In the genomic region with DNA sequence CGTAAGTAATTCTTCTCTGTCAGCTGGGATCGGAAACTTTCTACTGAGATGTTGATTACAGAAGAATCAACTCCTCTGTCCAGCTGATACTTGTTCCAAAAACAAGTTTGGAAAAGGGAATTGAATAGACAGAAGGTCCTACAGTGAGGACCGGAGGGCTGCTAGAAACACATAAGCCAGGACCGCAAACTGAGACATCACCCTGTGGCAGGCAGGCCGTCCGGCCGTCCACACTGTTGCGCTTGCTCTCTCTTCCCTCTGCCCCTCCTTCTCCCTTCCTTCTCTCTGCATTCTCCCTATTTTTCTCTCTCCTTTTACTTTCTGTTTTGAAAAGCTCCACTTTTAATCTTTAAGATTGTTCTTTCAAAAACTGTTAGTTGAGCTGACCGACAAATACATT, we compare ENCODE assay signal across 21 mouse cellular contexts.
DNase-seq lines count a peak whose midpoint lies in the region; ATAC-seq and TF ChIP-seq lines count a peak whose summit lies in the region.
"Had no signal": no experiment of that assay in that cellular context is flagged by ENCODE, and none has a peak within 500 bp of the region (broad histone marks: within the 10 kb centered on the region; RNA-seq: fewer than 3 reads in every experiment).

No protein-coding gene starts in this region.

- H3K4me3 ChIP-seq in heart, embryonic 13.5 days, result no peak overlapping the region
- no peak overlapping the region for H3K4me3 ChIP-seq in heart, adult 2 months
- H3K4me3 ChIP-seq: embryonic facial prominence, embryonic 15.5 days; erythroblast, embryonic 14.5 days; forebrain, embryonic 10.5 days; gastrocnemius, adult 2 months; hindbrain, embryonic 10.5 days; hindbrain, embryonic 15.5 days had no signal

- peaks cover 29% of the 10 kb centered on the region for H3K36me3 ChIP-seq in heart, embryonic 13.5 days
- no peaks in the 10 kb centered on the region for H3K36me3 ChIP-seq in heart, adult 2 months (ENCODE audit: control insufficient read depth, insufficient read depth, low read length)
- H3K36me3 ChIP-seq: embryonic facial prominence, embryonic 15.5 days; hindbrain, embryonic 15.5 days had no signal

- no peak overlapping the region for H3K27ac ChIP-seq in heart, embryonic 13.5 days (replicated peaks)
- no peak overlapping the region for H3K27ac ChIP-seq in heart, adult 2 months
- H3K27ac ChIP-seq: embryonic facial prominence, embryonic 15.5 days; forebrain, embryonic 10.5 days; gastrocnemius, adult 2 months; hindbrain, embryonic 10.5 days; hindbrain, embryonic 15.5 days had no signal

- no peak for TF ChIP-seq EP300 in heart, adult 2 months (IDR thresholded peaks at IDR 0.05; ENCODE audit: insufficient read depth, low read depth, low read length)

- H3K4me2 ChIP-seq in heart, embryonic 13.5 days, result 0 out of 2 replicates have a peak overlapping the region, but pooled peaks have one; percentile 3
- H3K4me2 ChIP-seq: embryonic facial prominence, embryonic 15.5 days; hindbrain, embryonic 15.5 days had no signal

- intact Hi-C loops in heart, adult 2 months (cut with DNase I), result no loop called here

- DNase-seq in cerebellum, postnatal 14 days, result peak; percentile 17 to 39
- DNase-seq in cerebellum, adult 9-11 months, result no peak
- no peak for DNase-seq in heart, adult 2 months
- peak; percentile 27 for DNase-seq in kidney, postnatal 10 days
- no peak for DNase-seq in kidney, adult 8-10 months
- peak; percentile 36 to 52 for DNase-seq in cerebellum, postnatal 25 days
- no peak for DNase-seq in left cerebral cortex, adult 18-20 months (ENCODE audit: low spot score in 2 of 2)
- DNase-seq: adrenal gland, adult 2 months; adrenal gland, postnatal 25 days; embryo, embryonic 11 days; gastrocnemius, adult 2 months; gastrocnemius, postnatal 25 days; kidney, adult 9 months had no signal

- H3K79me2 ChIP-seq in heart, adult 2 months (replicated peaks; ENCODE audit: control insufficient read depth, insufficient read depth, low read length), result no peaks in the 10 kb centered on the region

- TF ChIP-seq CTCF in heart, adult 2 months (IDR thresholded peaks at IDR 0.05), result no peak

- no peak for TF ChIP-seq POLR2A in heart, adult 2 months (IDR thresholded peaks at IDR 0.05; ENCODE audit: insufficient read depth, low read depth, low read length)

- no peak for ATAC-seq in heart, embryonic 13.5 days (ENCODE audit: extremely low read depth, insufficient number of reproducible peaks, low FRiP score, low TSS enrichment)
- ATAC-seq: forebrain, embryonic 14.5 days; intestine, embryonic 16.5 days had no signal

- H3K9ac ChIP-seq in heart, embryonic 13.5 days, result no peak overlapping the region
- H3K9ac ChIP-seq in heart, adult 2 months (ENCODE audit: low read depth, low read length), result no peak overlapping the region
- H3K9ac ChIP-seq: embryonic facial prominence, embryonic 15.5 days; hindbrain, embryonic 15.5 days had no signal

- no peaks in the 10 kb centered on the region for H3K4me1 ChIP-seq in heart, embryonic 13.5 days
- H3K4me1 ChIP-seq in heart, adult 2 months (ENCODE audit: control insufficient read depth, insufficient read depth, low read length), result no peaks in the 10 kb centered on the region
- H3K4me1 ChIP-seq: embryonic facial prominence, embryonic 15.5 days; forebrain, embryonic 10.5 days; hindbrain, embryonic 10.5 days; hindbrain, embryonic 15.5 days had no signal

- no peaks in the 10 kb centered on the region for H3K27me3 ChIP-seq in heart, embryonic 13.5 days (replicated peaks)
- H3K27me3 ChIP-seq in heart, adult 2 months (ENCODE audit: control insufficient read depth, insufficient read depth, low read length), result no peaks in the 10 kb centered on the region
- H3K27me3 ChIP-seq: embryonic facial prominence, embryonic 15.5 days; hindbrain, embryonic 15.5 days had no signal

- no peaks in the 10 kb centered on the region for H3K9me3 ChIP-seq in heart, embryonic 13.5 days
- H3K9me3 ChIP-seq: embryonic facial prominence, embryonic 15.5 days; forebrain, embryonic 10.5 days; hindbrain, embryonic 10.5 days; hindbrain, embryonic 15.5 days had no signal

- WGBS in heart, embryonic 13.5 days, result 77% methylated on average over 9 of the region's 9 CpGs
- whole genome bisulfite sequencing in heart, adult 2 months, result 63% methylated on average over 9 of the region's 9 CpGs

Comparison
In these comparisons a context has a peak if more than half of its experiments do, and no peak if none do; other contexts are left out.
1. DNase-seq: peak in cerebellum, postnatal 14 days (2 of 2), kidney, postnatal 10 days (single experiment) and cerebellum, postnatal 25 days (2 of 2); none in cerebellum, adult 9-11 months (single experiment), heart, adult 2 months (0 of 2), kidney, adult 8-10 months (0 of 2) and left cerebral cortex, adult 18-20 months (0 of 2).